Mouse (Mus musculus) midbrain, embryonic 15.5 days (tissue): ENCODE results near the gene Chrdl2. TPM values are rescaled to one million over a fixed set of nuclear protein-coding genes. Genes with fewer than 3 reads are reported as not detected.
"Not testable (repeated sequence)": the region's sequence is repeated elsewhere in the genome, so short reads cannot be mapped to it uniquely, and the experiment has no call there.

Experiments used
- ATAC-seq: fragments of 200-750 bp; cut with Nextera tagmentation; replicated peaks from 2 replicates; pipeline ENCODE4 v1.8.0; 2017; ENCODE audit warnings: moderate TSS enrichment
- H3K27ac ChIP-seq: fragments of 300-500 bp; sonication (generic); 2 replicates; pipeline ENCODE4 v1.5.1; 2015; ENCODE audit warnings: mild to moderate bottlenecking, inconsistent platforms
- H3K27me3 ChIP-seq: fragments of 300-500 bp; sonication (generic); replicated peaks from 2 replicates; pipeline ENCODE4 v1.6.1; 2015; ENCODE audit warnings: inconsistent platforms
- H3K36me3 ChIP-seq: fragments of 300-500 bp; sonication (generic); replicated peaks from 2 replicates; pipeline ENCODE4 v1.6.1; 2015; ENCODE audit warnings: inconsistent platforms
- H3K4me1 ChIP-seq: fragments of 300-500 bp; sonication (generic); 2 replicates; pipeline ENCODE4 v1.6.1; 2015; ENCODE audit warnings: inconsistent platforms
- H3K4me2 ChIP-seq: fragments of 300-500 bp; sonication (generic); 2 replicates; pipeline ENCODE4 v1.6.1; 2015; ENCODE audit warnings: inconsistent platforms, mild to moderate bottlenecking, moderate library complexity
- H3K4me3 ChIP-seq: fragments of 300-500 bp; sonication (generic); 2 replicates; pipeline ENCODE4 v1.5.1; 2015; ENCODE audit warnings: mild to moderate bottlenecking, inconsistent platforms
- H3K9ac ChIP-seq: fragments of 300-500 bp; sonication (generic); 2 replicates; pipeline ENCODE4 v1.6.1; 2015; ENCODE audit warnings: mild to moderate bottlenecking, inconsistent platforms
- H3K9me3 ChIP-seq: fragments of 300-500 bp; sonication (generic); 2 replicates; pipeline ENCODE4 v1.6.1; 2016; ENCODE audit warnings: inconsistent platforms
- WGBS: fragments of 180-500 bp; shearing (Covaris S2); methylation state at CpG from one replicate; pipeline ENCODE4 v1.1.7; 2015; ENCODE audit warnings: mixed read lengths; 5-methylcytosine and 5-hydroxymethylcytosine counted together
- polyA plus RNA-seq: library from polyadenylated mRNA; unstranded; fragments of >200 nt; fragmentation: Nextera tagmentation; extraction: Ambion mirVana; gene quantifications from 2 replicates; pipeline ENCODE4 v1.2.1, GENCODE M21; 2015

Chrdl2 gene
- polyA plus RNA-seq, 1 experiment from 2014 or later: not detected

DNA sequence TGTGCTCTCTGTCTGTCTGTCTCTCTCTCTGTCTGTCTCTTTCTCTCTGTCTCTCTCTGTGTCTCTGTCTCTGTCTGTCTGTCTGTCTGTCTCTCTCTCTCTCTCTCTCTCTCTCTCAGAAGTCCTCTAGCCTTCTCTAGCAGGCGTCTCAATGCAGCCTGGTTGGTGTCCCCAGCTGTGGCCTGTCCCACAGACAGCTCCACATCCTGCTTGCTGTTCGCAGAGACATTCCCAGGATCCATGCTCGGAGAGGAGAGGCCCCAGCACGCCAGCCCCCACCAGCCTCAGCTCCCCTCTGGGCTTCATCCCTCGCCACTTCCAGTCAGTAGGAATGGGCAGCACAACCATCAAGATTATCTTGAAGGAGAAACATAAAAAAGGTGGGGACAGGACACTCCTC, 21.4 kb downstream of the Chrdl2 start:
- Histone ChIP-seq H3K4me1 (no peaks in the 10 kb centered on the region), H3K9ac (no peak overlapping the region), H3K9me3 (no peaks in the 10 kb centered on the region), H3K36me3 (no peaks in the 10 kb centered on the region), H3K4me2 (no peak overlapping the region), H3K27me3 (no peaks in the 10 kb centered on the region), H3K27ac (no peak overlapping the region), H3K4me3 (no peak overlapping the region)
- 73% methylated on average over 5 of the region's 5 CpGs for WGBS
- ATAC-seq: no peak

DNA sequence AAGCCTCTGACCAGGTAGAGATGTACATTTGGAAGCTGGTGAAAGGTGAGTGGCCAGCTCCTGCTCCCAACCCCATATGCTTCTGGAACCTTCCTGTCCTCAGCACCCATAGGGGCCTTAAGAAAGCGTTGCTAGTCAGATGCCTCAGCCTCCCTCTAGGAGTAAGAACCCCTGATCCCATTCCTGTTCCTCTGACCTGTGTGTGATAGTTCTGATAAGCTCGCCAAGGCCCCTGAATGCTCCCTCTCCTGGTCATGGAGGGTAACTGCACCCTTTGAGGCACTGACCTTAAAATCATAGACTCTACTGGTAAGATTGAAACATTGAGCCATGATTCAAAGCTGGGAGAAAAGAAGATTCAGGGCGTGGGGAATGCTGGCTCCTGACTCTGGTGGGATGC, 23.3 kb downstream of the Chrdl2 start:
- H3K4me1 ChIP-seq: no peaks in the 10 kb centered on the region
- 37% methylated on average over 3 of the region's 3 CpGs for WGBS

DNA sequence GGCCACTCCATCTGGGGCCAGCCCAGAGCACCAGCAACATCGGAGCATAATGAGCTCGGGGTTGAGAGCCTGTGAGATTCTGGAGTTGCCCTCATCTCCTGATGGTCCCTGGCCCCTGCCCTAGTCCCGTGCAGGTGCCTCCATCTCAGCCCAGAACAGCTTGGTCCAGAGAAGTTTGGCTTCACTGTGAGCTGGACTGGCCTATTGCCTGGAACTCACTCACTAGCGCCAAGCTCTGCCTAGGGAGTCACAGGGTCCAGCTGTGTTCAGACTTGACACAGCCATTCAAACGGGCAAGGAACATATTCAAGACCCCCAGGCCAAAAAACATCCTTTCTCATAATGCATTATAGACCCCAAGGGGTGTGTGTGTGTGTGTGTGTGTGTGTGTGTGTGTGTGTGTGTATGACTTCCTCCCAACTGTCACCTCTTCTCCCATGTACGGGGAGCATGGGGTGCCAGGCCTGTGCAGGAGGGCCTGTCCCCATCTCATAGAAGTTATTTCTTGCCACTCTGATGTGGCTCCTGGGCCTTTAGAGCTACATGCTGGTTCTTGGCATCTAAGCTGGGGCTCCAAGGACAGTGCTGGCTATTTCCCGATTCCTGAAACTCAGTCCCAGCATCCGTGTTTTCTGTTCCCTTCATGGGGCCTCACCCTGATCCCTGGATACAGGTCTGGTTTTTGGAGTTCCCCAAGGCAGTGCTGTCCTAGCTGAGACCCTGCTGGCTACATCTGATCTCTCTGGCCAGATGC, 25.2 kb downstream of the Chrdl2 start:
- no peak for ATAC-seq
- Histone ChIP-seq H3K4me3 (no peak overlapping the region), H3K4me1 (no peaks in the 10 kb centered on the region), H3K9ac (no peak overlapping the region), H3K36me3 (no peaks in the 10 kb centered on the region), H3K27me3 (no peaks in the 10 kb centered on the region), H3K4me2 (no peak overlapping the region), H3K9me3 (no peaks in the 10 kb centered on the region), H3K27ac (no peak overlapping the region)
- 81% methylated on average over 8 of the region's 8 CpGs for WGBS

More for the DNA sequence above, 23.3 kb downstream of the Chrdl2 start:
- ATAC-seq: no peak
- no peak overlapping the region for H3K4me2 ChIP-seq
- H3K36me3 ChIP-seq: no peaks in the 10 kb centered on the region
- H3K27me3 ChIP-seq: no peaks in the 10 kb centered on the region
- H3K4me3 ChIP-seq: no peak overlapping the region
- no peak overlapping the region for H3K9ac ChIP-seq
- H3K27ac ChIP-seq: no peak overlapping the region
- H3K9me3 ChIP-seq: no peaks in the 10 kb centered on the region

- WGBS: 74% methylated on average over 5 of the region's 5 CpGs
- no peak overlapping the region for H3K9ac ChIP-seq
- no peaks in the 10 kb centered on the region for H3K27me3 ChIP-seq
- no peaks in the 10 kb centered on the region for H3K36me3 ChIP-seq
- H3K4me2 ChIP-seq: no peak overlapping the region
- no peak overlapping the region for H3K27ac ChIP-seq
- no peaks in the 10 kb centered on the region for H3K4me1 ChIP-seq
- no peak overlapping the region for H3K4me3 ChIP-seq
- no peaks in the 10 kb centered on the region for H3K9me3 ChIP-seq
- ATAC-seq: no peak
These were observed 27.7 kb downstream of the Chrdl2 start for GRCm38 (mm10) chr7:100033672-100034071.

DNA sequence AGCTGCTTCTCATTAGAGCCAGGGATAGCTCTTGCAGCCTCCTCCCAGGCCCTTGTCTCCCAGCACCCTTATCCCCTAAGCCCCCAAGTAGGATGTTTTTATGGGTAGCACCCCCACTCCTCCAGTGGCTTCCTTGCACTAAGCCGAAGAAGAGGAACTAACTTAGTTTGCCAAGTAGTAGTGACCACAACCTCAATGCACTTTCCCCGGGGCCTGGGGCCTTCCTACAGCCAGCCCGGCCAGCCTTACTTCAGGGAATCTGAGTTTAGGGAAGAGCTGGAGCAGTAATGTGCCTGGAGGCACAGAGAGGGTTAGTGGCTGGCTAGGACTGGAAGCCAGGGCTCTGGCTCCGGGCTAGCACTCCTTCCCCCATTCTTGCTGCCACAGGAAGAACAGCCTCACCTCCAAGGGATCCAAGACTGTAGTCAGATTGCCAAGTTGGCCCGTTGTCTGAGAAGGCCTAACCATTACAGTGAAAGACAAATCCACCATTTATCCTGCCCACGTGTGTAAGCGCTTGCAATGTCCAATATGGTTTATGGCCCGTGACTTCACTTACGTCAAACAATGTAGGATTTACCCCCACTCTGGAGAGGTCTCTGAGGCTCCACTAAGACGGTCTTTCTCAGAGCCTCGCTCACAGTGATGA, 29.0 kb downstream of the Chrdl2 start:
- no peak for ATAC-seq
- no peaks in the 10 kb centered on the region for H3K36me3 ChIP-seq
- no peak overlapping the region for H3K4me2 ChIP-seq
- no peak overlapping the region for H3K4me3 ChIP-seq
- no peaks in the 10 kb centered on the region for H3K4me1 ChIP-seq
- H3K27me3 ChIP-seq: no peaks in the 10 kb centered on the region
- H3K9ac ChIP-seq: no peak overlapping the region
- no peaks in the 10 kb centered on the region for H3K9me3 ChIP-seq
- no peak overlapping the region for H3K27ac ChIP-seq
- WGBS: 77% methylated on average over 11 of the region's 11 CpGs

- WGBS: 80% methylated on average over 7 of the region's 7 CpGs
- no peaks in the 10 kb centered on the region for H3K27me3 ChIP-seq
- H3K27ac ChIP-seq: no peak overlapping the region
- no peak overlapping the region for H3K9ac ChIP-seq
- no peaks in the 10 kb centered on the region for H3K4me1 ChIP-seq
- H3K4me3 ChIP-seq: no peak overlapping the region
- H3K4me2 ChIP-seq: no peak overlapping the region
- H3K9me3 ChIP-seq: no peaks in the 10 kb centered on the region
- ATAC-seq: no peak
- no peaks in the 10 kb centered on the region for H3K36me3 ChIP-seq
These were observed 30.1 kb downstream of the Chrdl2 start for GRCm38 (mm10) chr7:100036050-100036449.

DNA sequence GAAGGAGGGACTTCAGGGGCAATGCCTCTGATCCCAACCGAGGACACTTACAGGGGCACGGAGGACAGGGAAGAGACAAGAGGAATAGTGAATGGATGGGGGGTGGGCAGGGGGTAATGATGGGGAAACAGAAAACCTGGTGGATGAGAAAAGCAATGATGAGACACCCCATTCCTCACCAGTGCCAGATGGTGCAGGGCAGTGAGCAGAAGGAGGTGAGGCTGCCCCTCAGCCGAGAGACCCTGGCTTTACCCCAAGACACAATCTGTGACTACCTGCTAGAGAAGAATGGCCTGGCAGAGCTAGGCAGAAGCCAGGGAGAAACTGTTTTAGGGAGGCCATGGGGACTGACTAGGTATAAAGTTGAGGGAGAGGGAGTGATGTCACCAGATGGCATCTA, 30.5 kb downstream of the Chrdl2 start:
- H3K4me1 ChIP-seq: no peaks in the 10 kb centered on the region
- 73% methylated on average over 3 of the region's 3 CpGs for whole genome bisulfite sequencing
- H3K36me3 ChIP-seq: no peaks in the 10 kb centered on the region
- no peak overlapping the region for H3K4me3 ChIP-seq
- no peak overlapping the region for H3K9ac ChIP-seq
- no peak overlapping the region for H3K4me2 ChIP-seq
- no peak overlapping the region for H3K27ac ChIP-seq
- no peaks in the 10 kb centered on the region for H3K27me3 ChIP-seq
- no peak for ATAC-seq
- H3K9me3 ChIP-seq: no peaks in the 10 kb centered on the region

DNA sequence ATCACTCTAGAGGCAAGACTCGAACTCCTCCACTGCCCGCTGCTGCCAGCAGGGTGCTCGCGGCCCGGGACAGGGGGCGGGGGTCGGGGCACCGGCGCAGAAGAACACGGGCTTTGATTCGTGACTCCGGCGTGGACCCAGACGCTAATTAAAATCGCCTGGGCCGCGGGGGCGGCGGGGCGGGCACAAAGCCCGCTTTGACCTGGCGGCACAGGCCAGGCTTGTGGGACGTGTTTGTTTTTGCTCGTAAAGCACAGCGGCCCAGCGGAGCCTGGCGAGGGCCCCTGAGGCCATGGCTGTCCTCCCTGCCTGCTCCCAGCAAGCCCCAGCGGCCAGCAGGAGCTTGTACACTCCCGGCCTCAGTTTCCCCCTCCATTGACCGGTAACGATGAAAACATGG, 36.1 kb downstream of the Chrdl2 start:
- H3K4me3 ChIP-seq: no peak overlapping the region

GRCm38 (mm10) chr7:100043096-100043495, 37.1 kb downstream of the Chrdl2 start:
- H3K4me2 ChIP-seq: no peak overlapping the region
- ATAC-seq: no peak
- H3K27ac ChIP-seq: no peak overlapping the region
- WGBS: 94% methylated on average over 5 of the region's 5 CpGs
- no peak overlapping the region for H3K9ac ChIP-seq
- H3K36me3 ChIP-seq: no peaks in the 10 kb centered on the region
- H3K9me3 ChIP-seq: no peaks in the 10 kb centered on the region
- H3K27me3 ChIP-seq: no peaks in the 10 kb centered on the region
- H3K4me3 ChIP-seq: no peak overlapping the region
- H3K4me1 ChIP-seq: no peaks in the 10 kb centered on the region

More for the DNA sequence above, 36.1 kb downstream of the Chrdl2 start:
- 10% methylated on average over 31 of the region's 31 CpGs for WGBS
- Histone ChIP-seq H3K4me2 (no peak overlapping the region), H3K36me3 (no peaks in the 10 kb centered on the region), H3K27ac (no peak overlapping the region), H3K9ac (no peak overlapping the region), H3K4me1 (no peaks in the 10 kb centered on the region), H3K9me3 (no peaks in the 10 kb centered on the region), H3K27me3 (no peaks in the 10 kb centered on the region)
- no peak for ATAC-seq

- Histone ChIP-seq H3K4me2 (no peak overlapping the region), H3K27me3 (no peaks in the 10 kb centered on the region), H3K9me3 (no peaks in the 10 kb centered on the region), H3K4me1 (no peaks in the 10 kb centered on the region), H3K4me3 (no peak overlapping the region), H3K27ac (no peak overlapping the region), H3K9ac (no peak overlapping the region), H3K36me3 (no peaks in the 10 kb centered on the region)
- 54% methylated on average over 4 of the region's 4 CpGs for WGBS
- no peak for ATAC-seq
These were observed 37.6 kb downstream of the Chrdl2 start for GRCm38 (mm10) chr7:100043605-100044031.

- ATAC-seq: no peak
- no peaks in the 10 kb centered on the region for H3K27me3 ChIP-seq
- H3K9me3 ChIP-seq: no peaks in the 10 kb centered on the region
- no peak overlapping the region for H3K4me3 ChIP-seq
- 74% methylated on average over 2 of the region's 2 CpGs for WGBS
- no peaks in the 10 kb centered on the region for H3K36me3 ChIP-seq
- no peak overlapping the region for H3K27ac ChIP-seq
- no peaks in the 10 kb centered on the region for H3K4me1 ChIP-seq
- H3K4me2 ChIP-seq: no peak overlapping the region
- H3K9ac ChIP-seq: no peak overlapping the region
These were observed 40.5 kb downstream of the Chrdl2 start for GRCm38 (mm10) chr7:100046486-100046885.

GRCm38 (mm10) chr7:100051904-100052303, 45.9 kb downstream of the Chrdl2 start:
- 65% methylated on average over 4 of the region's 4 CpGs for WGBS
- ATAC-seq: no peak
- no peaks in the 10 kb centered on the region for H3K27me3 ChIP-seq
- H3K27ac ChIP-seq: no peak overlapping the region
- H3K9me3 ChIP-seq: no peaks in the 10 kb centered on the region
- H3K9ac ChIP-seq: no peak overlapping the region
- H3K4me1 ChIP-seq: no peaks in the 10 kb centered on the region
- H3K4me2 ChIP-seq: no peak overlapping the region
- no peak overlapping the region for H3K4me3 ChIP-seq
- H3K36me3 ChIP-seq: no peaks in the 10 kb centered on the region

- ATAC-seq, H3K27ac ChIP-seq, H3K9me3 ChIP-seq, H3K4me2 ChIP-seq, H3K4me1 ChIP-seq, H3K36me3 ChIP-seq, H3K4me3 ChIP-seq, H3K27me3 ChIP-seq, H3K9ac ChIP-seq: not testable (repeated sequence)
- WGBS: 94% methylated on average over 2 of the region's 2 CpGs
These were observed 47.0 kb downstream of the Chrdl2 start for GRCm38 (mm10) chr7:100052991-100053390.
